Mouse (Mus musculus) E14TG2a.4 (cell line): Measurements from ENCODE around the gene Slco1c1.

Source experiments
- CTCF ChIP-seq: conservative IDR thresholded peaks from 2 replicates; pipeline ENCODE4 v1.5.1; 2014; ENCODE audit warnings: low read length
- NANOG ChIP-seq: IDR thresholded peaks from 2 replicates; pipeline ENCODE4 v1.6.1; 2014; ENCODE audit warnings: borderline replicate concordance, low read length, mixed read lengths
- POU5F1 ChIP-seq: IDR thresholded peaks from 2 replicates; pipeline ENCODE4 v1.6.1; 2014; ENCODE audit warnings: low read length, borderline replicate concordance

GRCm38 (mm10) chr6:141495634-141496418, 28.3 kb upstream of the Slco1c1 start:
- TF ChIP-seq CTCF = no peak
- TF ChIP-seq NANOG = peak; percentile 85
- no peak for TF ChIP-seq POU5F1
